Mouse (Mus musculus) lung, adult 10 weeks (tissue): Measurements from ENCODE around the gene Gm12169. TPM values are rescaled to one million over a fixed set of nuclear protein-coding genes. Genes with fewer than 3 reads are reported as not detected.

Source experiments
- polyA plus RNA-seq: library from polyadenylated mRNA; stranded (reverse); fragments of 350-450 nt; fragmentation: Illumina TruSeq; extraction: RNeasy Lipid Tissue Mini Kit (QIAGEN cat#74804); gene quantifications from one replicate; pipeline ENCODE4 v1.2.3, GENCODE M21; 2014; ENCODE audit warnings: low read depth, low replicate concordance; ENCODE audit not compliant: insufficient read depth

Gm12169 gene
- not detected for polyA plus RNA-seq

GRCm38 (mm10) chr11:46523912-46524311 lies at the start of gene Gm12169:
TSS of gene Gm12169 (plus strand) at chr11:46524212.

GRCm38 (mm10) chr11:46571327-46571726 lies 47.3 kb downstream of the Gm12169 start, which contains the start of gene BC053393:
TSS of gene BC053393 (plus strand) at chr11:46571536.

Other genes with a start within 250 kb of the Gm12169 start
- gene Cyfip2, start 211.4 kb upstream of the Gm12169 start, polyA plus RNA-seq, result 4.7 TPM
- 2.7 TPM for gene Itk, start 134.7 kb upstream of the Gm12169 start, polyA plus RNA-seq
- 0.17 TPM for gene Fam71b, start 127.7 kb upstream of the Gm12169 start, polyA plus RNA-seq
- 27.5 TPM for gene Med7, start 87.3 kb upstream of the Gm12169 start, polyA plus RNA-seq
- 2.9 TPM for gene Havcr2, start 69.3 kb upstream of the Gm12169 start, polyA plus RNA-seq
- not detected for gene BC053393, start 47.3 kb downstream of the Gm12169 start, polyA plus RNA-seq
- gene Dppa1, start 105.0 kb downstream of the Gm12169 start, polyA plus RNA-seq, result not detected
- not detected for gene Timd2, start 182.8 kb downstream of the Gm12169 start, polyA plus RNA-seq
- gene Havcr1, start 210.9 kb downstream of the Gm12169 start, polyA plus RNA-seq, result 0.38 TPM